Mouse (Mus musculus) bone marrow macrophage, adult 2 months (primary cell): ENCODE data around the gene Sspn. TPM values are rescaled to one million over a fixed set of nuclear protein-coding genes. Genes with fewer than 3 reads are reported as not detected.

Source experiments
- H3K27ac ChIP-seq: 2 replicates; pipeline ENCODE4 v1.5.1; 2012; ENCODE audit warnings: low read depth, low read length; ENCODE audit not compliant: insufficient read depth
- H3K4me1 ChIP-seq: 2 replicates; pipeline ENCODE4 v1.6.1; 2012; ENCODE audit warnings: low read length; ENCODE audit not compliant: control insufficient read depth, insufficient read depth
- H3K4me3 ChIP-seq: 2 replicates; pipeline ENCODE4 v1.5.1; 2012; ENCODE audit warnings: mild to moderate bottlenecking, low read length, moderate library complexity; ENCODE audit not compliant: insufficient read depth
- CTCF ChIP-seq: IDR thresholded peaks from 2 replicates; pipeline ENCODE4 v1.5.1; 2012; ENCODE audit warnings: low read depth, mild to moderate bottlenecking, low read length, moderate library complexity
- POLR2A ChIP-seq: IDR thresholded peaks from 2 replicates; pipeline ENCODE4 v1.6.1; 2012; ENCODE audit warnings: mild to moderate bottlenecking, low read depth, low read length, borderline replicate concordance
- polyA plus RNA-seq: library from polyadenylated mRNA; stranded (reverse); fragments of >200 nt; gene quantifications from 2 replicates; pipeline ENCODE4 v1.2.4, GENCODE M21; 2012; ENCODE audit not compliant: missing spikeins, insufficient read depth, insufficient read length

The Sspn gene
- 0.20 and 0.24 TPM in 2 replicates for polyA plus RNA-seq

GRCm38 (mm10) chr6:145931341-145931740, at the start of gene Sspn:
Sspn (plus strand) TSS chr6:145931641.
- H3K4me3 ChIP-seq: no peak within 1 kb of the TSS
- H3K4me1 ChIP-seq: peaks cover 4% of the 10 kb centered on the region
- no peak within 1 kb of the TSS for H3K27ac ChIP-seq
- TF ChIP-seq POLR2A (no peak), CTCF (no peak)

DNA sequence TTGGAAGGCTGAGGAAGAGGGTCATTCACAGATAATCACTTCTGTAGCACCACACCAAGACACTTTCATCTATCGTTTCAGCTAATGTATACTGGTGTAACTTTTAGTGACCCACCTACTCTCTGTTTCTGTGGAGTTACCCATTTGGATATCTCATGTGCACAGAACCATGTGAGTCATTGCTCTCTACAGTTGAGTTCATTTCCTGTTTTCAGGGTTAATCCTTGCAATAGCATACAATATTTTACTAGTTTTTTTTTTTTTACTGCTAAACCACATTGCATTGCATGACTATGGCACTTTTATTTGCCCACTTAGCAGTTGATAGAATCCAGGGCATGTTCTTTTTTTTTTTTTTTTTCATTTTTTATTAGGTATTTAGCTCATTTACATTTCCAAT, 48.4 kb upstream of the Sspn start:
- Histone ChIP-seq H3K4me3 (no peak overlapping the region), H3K27ac (peak overlapping the region; percentile 54), H3K4me1 (peaks cover 22% of the 10 kb centered on the region)
- TF ChIP-seq CTCF: no peak

DNA sequence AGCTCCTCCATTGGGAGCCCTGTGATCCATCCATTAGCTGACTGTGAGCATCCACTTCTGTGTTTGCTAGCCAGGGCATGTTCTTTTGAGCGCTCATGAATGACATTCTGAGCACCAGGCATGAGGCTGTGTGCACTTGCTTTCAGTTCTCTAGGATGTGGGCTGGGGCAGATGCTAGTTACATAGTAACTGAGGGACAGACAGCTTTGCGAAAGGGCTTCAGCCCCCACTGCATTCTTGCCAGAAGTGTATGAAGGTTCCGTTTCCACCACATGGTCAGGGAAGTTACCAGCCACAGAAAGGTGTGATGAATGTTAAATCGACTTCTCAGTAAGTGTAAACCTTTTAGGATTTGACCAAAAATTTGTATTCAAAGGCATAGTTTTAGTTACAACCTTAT, 47.8 kb upstream of the Sspn start:
- peak overlapping the region; percentile 34; the same call in 1 of the 2 replicates for H3K27ac ChIP-seq
- H3K4me1 ChIP-seq: peaks cover 22% of the 10 kb centered on the region
- no peak for TF ChIP-seq CTCF
- no peak for TF ChIP-seq POLR2A

DNA sequence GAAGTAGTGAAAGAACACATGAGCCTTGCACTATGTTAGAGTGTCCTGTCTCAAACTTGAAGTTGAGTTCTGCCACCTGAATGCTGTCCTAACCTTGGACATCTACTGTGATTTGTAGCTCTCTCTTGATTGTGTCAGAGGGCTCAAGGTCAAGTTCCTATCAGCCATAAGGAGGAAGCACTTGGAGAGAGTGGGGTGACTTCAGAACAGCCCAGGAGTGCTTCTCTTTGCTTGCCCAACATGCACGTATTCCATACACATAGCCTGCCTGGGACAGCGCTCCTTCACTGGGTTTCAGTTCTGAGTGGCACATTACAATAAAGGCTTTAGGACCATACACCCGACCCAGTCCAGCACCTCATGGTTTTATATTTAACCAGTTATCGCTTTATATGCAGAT, 46.4 kb upstream of the Sspn start:
- Histone ChIP-seq H3K4me1 (peaks cover 22% of the 10 kb centered on the region), H3K4me3 (no peak overlapping the region), H3K27ac (no peak overlapping the region)
- TF ChIP-seq CTCF (no peak), POLR2A (no peak)

More for the DNA sequence above, 47.8 kb upstream of the Sspn start:
- H3K4me3 ChIP-seq: no peak overlapping the region

DNA sequence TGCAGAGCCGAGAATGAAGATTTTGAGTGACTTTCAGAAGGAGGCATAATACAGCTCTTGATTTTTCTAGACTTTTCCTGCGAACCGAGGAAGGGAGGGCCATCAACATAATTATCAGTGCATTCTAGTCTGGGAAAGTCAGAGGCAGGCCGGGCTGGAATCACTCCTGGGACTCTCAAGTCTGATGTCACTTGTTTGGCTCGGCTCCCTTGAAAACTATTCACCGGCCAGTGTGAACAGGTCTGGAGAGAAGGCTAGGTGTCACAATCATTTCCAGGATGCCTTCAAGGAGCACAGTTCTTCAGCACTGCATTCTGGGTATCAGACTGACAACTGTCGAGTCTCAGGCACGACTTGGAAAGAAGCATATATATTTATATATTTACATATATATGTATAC, 45.2 kb upstream of the Sspn start:
- no peak overlapping the region for H3K4me3 ChIP-seq
- H3K27ac ChIP-seq: no peak overlapping the region
- H3K4me1 ChIP-seq: peaks cover 22% of the 10 kb centered on the region
- TF ChIP-seq CTCF: no peak
- no peak for TF ChIP-seq POLR2A

DNA sequence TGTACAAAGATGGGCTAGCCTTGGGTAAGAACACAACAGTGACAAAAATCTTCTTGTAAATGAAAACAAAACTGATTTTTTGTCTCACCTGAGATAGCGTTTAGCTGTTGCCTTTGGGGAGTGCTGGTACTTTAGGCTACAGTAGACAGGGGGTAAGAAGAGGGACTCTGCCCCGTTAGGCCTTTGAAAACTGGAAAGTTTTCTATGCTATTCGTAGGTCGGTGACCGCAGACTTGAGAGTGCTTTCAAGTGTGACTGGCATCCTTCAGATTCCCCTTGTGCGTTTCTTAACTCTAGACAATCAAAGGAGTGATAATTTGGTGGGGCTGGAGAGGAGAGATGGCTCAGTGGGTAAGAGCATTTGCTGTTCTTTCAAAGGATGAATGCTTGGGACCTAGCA, 43.7 kb upstream of the Sspn start:
- TF ChIP-seq CTCF (no peak), POLR2A (no peak)
- peaks cover 19% of the 10 kb centered on the region for H3K4me1 ChIP-seq
- H3K27ac ChIP-seq: no peak overlapping the region
- no peak overlapping the region for H3K4me3 ChIP-seq

GRCm38 (mm10) chr6:145891951-145892350, 39.5 kb upstream of the Sspn start:
- TF ChIP-seq POLR2A (no peak), CTCF (no peak)
- Histone ChIP-seq H3K27ac (no peak overlapping the region), H3K4me1 (peaks cover 17% of the 10 kb centered on the region), H3K4me3 (no peak overlapping the region)

DNA sequence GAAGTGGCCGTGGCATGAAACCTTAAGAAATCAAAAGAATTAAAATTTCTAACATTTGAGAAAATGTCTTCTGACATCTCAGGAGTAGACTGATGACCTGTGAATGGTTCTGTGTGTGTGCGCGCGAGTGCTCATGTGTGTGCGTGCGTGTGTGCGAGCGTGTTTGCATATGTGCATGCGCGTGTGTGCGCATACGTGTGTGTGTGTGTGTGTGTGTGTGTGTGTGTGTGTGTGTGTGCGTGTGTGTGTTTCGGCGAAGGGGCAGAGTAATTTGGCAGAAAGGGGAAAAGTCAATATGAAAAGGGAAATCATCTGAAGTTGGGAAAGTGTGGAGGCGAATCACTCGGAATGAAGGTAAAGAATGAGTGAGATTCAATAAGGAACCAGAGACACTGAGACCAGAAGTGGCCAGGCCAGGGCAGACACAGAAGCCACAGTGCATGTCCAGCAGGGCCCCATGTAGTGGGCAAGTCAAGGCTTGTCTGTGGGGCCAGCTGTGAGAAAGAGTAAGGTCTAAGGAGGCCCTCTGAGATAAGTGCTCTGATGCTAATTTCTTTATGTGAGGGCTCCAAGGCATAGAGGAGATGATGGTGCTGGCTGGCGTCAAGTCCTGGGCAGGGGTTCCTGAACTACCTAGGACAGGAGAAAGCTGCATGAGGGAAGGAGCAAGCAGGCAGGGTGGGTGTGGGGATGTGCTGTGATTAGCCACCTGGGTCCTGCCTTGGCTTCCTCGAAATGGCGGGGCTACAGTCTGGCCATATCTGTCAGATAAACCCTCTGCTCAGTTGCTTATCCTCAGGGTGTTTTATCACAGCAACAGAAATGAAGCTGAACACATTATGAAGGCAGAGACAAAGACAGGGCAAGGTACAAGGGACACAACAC, 38.8 kb upstream of the Sspn start:
- TF ChIP-seq POLR2A (no peak), CTCF (no peak)
- Histone ChIP-seq H3K4me1 (peaks cover 17% of the 10 kb centered on the region), H3K4me3 (no peak overlapping the region), H3K27ac (no peak overlapping the region)

DNA sequence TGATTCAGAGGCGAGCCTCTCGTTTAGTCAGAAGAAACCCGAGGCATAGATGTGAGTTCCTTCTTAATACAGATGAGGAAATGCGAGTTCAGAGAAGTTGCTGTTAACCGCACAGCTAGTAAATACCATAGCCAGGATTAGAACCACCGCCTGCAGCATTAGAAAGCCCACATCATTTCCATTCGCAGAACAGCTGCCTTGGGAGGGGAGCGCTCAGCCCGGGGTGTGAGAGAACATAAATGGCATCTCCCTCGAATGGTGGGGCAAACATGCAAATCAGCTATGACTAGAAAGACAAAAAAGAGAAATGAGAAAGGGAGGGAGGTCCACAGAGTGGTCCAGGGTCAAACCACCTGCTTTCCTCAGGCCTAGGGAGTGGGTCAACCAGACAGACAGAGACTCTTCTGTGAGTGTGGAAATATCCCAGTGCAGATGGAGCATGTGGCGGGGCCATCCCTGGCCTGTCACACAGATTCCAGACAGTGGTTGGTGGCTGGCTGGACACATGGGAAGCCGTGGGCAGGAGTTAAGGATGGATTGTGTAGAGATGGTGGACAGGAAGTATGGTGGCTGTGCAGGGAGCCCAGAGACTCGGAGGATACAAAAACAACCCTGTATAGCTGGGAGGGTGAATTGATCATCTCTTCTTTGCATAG, 37.9 kb upstream of the Sspn start:
- no peak overlapping the region for H3K4me3 ChIP-seq
- H3K4me1 ChIP-seq: peaks cover 17% of the 10 kb centered on the region
- TF ChIP-seq CTCF (no peak), POLR2A (no peak)
- H3K27ac ChIP-seq: no peak overlapping the region

GRCm38 (mm10) chr6:145894669-145895342, 36.6 kb upstream of the Sspn start:
- Histone ChIP-seq H3K4me1 (peaks cover 17% of the 10 kb centered on the region), H3K27ac (no peak overlapping the region), H3K4me3 (no peak overlapping the region)
- no peak for TF ChIP-seq CTCF
- no peak for TF ChIP-seq POLR2A
